Mouse (Mus musculus): Measurements from ENCODE around the gene Hid1.

Hid1 gene

GRCm38 (mm10) chr11:115337350-115337749 lies 30.2 kb downstream of the Hid1 start:
- DNase-seq (ENCODE audit: low read depth, low spot score) = no peak

DNA sequence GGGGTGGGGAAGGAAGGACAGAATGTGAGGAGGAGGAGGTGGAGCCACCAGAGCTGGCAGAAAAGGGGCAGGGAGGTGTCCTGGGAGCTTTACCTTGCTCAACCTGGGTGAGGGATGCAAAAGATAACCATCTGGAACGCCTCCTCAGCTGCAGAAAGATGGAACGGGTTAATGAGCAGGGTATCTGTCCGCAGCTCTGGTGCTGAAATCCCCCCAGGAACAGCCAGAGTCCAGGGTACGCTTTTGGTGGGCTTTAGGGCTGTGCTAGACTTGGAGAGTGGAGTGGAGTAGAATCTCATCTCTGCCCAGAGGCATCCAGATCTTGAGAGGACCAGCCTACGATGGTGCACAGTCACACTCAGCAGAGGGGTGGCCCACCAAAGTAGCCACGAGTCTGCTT lies 31.4 kb downstream of the Hid1 start:
- DNase-seq (ENCODE audit: low read depth, low spot score) = no peak

GRCm38 (mm10) chr11:115335223-115335622 lies 32.3 kb downstream of the Hid1 start:
- no peak for DNase-seq (ENCODE audit: low read depth, low spot score)

DNA sequence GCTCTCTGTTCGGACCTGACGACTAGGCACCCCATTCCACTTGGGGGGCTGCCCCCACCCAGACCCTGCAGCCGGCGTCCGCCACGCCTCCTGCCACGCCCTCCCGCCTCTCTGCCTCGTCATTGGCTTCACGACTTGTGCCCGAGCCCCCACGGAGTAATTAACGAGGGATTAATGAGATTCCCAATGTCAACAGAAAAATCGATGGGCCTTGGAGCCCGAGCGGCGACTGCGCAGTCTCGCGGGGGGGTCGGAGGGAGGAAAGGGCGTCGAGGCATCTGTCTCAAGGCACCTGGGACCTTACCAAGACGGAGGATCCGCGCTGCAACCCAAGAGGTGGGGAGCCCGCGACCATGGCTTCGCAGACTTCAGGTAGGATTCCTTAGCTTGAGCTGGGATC lies 33.0 kb downstream of the Hid1 start, which contains the start of gene Otop3:
Gene Otop3 (plus strand): TSS at position 201 of the 400 bp plus-strand sequence.
- DNase-seq (ENCODE audit: low read depth, low spot score) = no peak

- DNase-seq (ENCODE audit: low read depth, low spot score) = no peak
Observed at GRCm38 (mm10) chr11:115329339-115329738, 38.2 kb downstream of the Hid1 start.

DNA sequence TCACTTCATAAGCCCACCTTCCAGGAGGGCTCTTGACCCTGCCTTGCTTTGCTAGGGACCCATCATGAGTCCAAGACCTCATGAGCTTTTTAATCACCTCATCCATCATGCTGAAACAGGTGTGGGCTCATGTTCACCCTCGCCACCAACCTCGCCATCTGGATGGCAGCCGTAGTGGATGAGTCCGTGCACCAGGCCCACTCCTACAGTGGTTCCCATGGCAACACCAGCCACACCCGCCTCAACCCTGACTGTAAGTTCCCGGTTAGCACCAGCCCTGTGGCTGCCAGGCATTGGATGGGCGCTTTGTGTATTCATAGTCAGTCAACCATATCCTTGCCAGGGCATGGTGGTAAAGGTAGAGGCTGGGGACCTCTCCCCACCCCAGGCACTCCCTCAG lies 40.8 kb downstream of the Hid1 start:
- no peak for DNase-seq (ENCODE audit: low read depth, low spot score)

GRCm38 (mm10) chr11:115323354-115323753 lies 44.2 kb downstream of the Hid1 start:
- no peak for DNase-seq (ENCODE audit: low read depth, low spot score)

GRCm38 (mm10) chr11:115321906-115322693 lies 45.5 kb downstream of the Hid1 start, which contains the start of gene Ush1g:
TSS of gene Ush1g (minus strand) at chr11:115322041.
- DNase-seq (ENCODE audit: low read depth, low spot score) = no peak

- no peak for DNase-seq (ENCODE audit: low read depth, low spot score)
Observed at GRCm38 (mm10) chr11:115319704-115320383, 47.7 kb downstream of the Hid1 start.

DNA sequence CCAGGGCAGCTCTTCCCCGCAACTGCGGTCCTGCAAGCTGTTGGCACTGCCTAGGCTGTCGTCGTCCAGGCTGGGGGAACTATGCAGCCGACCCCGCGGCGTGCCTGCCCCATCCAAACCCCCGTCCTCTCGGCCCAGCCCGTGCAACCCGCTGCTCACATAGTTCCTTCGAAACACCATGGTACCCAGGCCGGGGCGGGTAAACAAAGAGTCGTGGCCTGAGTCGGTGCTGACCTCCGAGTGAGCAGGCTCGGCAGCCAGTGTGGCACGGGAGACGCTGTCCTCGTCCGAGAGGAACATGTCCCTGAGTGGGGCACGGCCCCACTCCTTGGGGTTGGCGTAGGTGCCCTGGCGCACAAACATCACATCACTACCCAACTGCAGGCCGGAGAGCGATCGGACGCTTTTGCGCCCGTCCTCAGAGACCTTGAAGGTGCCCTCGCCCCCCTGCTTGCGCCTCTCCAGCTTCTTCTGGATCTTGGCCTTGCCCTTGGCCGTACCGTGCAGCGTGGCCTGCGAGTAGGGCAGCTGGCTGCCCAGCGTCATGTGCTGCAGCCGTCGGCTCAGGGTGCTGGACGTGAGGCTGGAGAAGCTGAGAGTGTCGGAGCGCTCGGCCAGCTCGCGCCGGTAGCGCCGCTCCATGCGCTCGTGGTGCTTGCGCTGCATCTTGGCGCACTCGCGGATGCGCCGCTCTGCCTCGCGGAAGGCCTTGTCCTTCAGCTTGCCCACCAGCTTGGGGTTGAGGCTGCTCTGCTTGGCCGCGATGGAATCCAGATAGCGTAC lies 49.1 kb downstream of the Hid1 start:
- no peak for DNase-seq (ENCODE audit: low read depth, low spot score)

- no peak for DNase-seq (ENCODE audit: low read depth, low spot score)
Observed at GRCm38 (mm10) chr11:115317204-115317603, 50.4 kb downstream of the Hid1 start.

- DNase-seq (ENCODE audit: low read depth, low spot score) = no peak
Observed at GRCm38 (mm10) chr11:115314249-115314648, 53.3 kb downstream of the Hid1 start.

DNA sequence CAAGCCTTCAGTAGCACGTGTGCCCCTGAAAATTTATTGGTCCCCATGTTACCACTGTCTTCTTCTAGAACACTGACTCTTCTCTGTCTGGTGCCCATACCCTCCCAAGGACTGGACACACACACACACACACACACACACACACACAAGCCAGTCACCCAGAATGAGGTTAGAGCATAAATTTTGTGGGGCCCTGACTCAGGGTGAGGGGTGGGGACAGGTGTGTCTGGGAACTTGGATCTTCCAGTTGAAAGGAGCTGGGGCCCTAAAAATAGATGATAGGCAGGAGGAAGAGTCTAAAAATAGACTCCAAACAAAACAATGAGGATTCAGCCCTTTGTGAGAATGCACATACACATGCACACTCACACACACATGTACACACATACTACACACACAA lies 58.8 kb downstream of the Hid1 start:
- DNase-seq (ENCODE audit: low read depth, low spot score) = no peak

DNA sequence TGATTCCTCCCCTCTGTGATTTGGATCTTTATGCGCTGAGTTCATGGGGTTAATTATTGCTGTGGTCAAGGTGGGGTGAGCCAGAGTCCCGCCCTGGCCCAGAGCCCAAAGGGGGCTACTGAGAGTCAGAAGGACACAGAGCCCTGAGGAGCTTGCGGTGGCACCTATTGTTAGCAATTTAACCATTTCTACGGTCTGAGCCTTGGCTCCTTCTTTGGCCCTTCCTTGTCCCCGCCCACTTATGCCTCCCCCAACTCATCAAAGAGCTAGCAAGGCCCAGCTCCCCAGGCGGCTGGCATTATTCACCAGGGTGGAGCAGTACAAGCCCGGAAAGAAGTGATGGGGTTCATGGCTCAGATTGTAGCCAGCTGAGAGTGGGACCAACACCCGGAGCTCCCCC lies 60.7 kb downstream of the Hid1 start, which contains the start of gene Otop2:
Gene Otop2 (plus strand): TSS at position 301 of the 400 bp plus-strand sequence.
- DNase-seq (ENCODE audit: low read depth, low spot score) = no peak

DNA sequence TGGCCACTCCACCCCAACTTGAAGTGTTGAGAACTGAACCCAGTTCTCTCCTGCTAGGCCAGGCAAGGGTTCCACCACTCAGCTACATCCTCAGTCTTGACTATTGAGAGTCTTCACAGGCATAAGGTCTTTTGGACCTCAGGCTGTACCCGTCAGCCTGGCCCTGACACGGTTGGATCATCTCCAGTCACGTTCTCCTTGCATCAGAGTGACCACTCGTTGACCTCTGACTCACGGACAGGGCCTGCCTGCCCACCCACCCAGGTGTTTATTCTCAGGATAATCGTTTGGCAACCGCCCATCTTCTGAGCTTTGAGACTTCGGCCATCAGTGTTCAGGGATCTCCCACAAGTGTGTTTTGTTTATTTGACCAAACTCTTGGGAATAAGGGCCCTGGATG lies 64.4 kb downstream of the Hid1 start:
- DNase-seq (ENCODE audit: low read depth, low spot score) = no peak

GRCm38 (mm10) chr11:115301351-115301750 lies 66.2 kb downstream of the Hid1 start:
- DNase-seq (ENCODE audit: low read depth, low spot score) = no peak

GRCm38 (mm10) chr11:115300745-115301144 lies 66.8 kb downstream of the Hid1 start:
- no peak for DNase-seq (ENCODE audit: low read depth, low spot score)

DNA sequence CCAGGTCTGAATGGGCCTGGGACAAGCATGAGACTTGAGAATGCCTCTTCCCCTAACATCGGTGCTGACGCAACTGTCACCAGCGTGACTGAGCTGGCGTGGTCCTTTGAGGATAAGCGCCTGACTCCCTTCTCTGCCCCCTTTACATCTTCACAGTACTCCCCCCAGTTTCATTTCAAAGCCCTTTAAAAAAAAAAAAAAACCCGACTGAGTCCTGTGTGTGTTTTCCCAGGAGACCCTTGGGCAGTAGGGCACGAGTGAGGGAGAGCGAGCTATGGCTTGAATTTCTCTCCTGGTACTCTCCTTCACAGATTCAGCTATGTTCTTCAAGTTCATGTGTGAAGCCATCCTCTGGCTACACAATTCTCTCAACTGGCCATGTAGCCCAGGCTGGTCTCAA lies 69.4 kb downstream of the Hid1 start:
- DNase-seq (ENCODE audit: low read depth, low spot score) = no peak

Measured in WW6 (cell line).